Mouse (Mus musculus): ENCODE results near the gene Cpvl.
A peak's percentile ranks its signal among the peaks of the same experiment; 100 is the strongest.

DNA sequence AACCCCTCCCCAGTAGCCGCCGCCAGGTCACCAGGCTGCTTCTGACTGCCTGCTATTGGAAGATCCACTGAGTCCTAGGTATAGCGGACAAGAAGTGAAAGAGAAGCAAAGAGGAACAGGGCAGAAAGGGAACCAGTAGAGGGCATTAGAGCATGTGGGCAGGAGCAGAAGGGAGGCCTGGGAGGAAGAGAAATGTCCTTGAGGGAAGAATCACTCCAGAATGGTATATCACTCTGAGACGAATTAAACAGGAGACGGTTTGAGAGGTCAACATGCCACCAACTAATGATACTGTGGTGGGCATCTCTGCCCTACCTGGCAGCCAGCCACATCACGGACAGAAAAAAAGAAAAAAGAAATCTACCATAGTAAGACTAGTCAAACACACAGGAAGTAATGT is 9.9 kb downstream of the Cpvl start:
- TF ChIP-seq CTCF (IDR thresholded peaks at IDR 0.05; ENCODE audit: low read depth, low read length) (peak; percentile 39; the same call in 1 of the 2 replicates), POLR2A (IDR thresholded peaks at IDR 0.05; ENCODE audit: extremely low read depth, insufficient read depth, low read length) (no peak)
